Mouse (Mus musculus) hindbrain, embryonic 16.5 days (tissue): Measurements from ENCODE around the gene Rpl19. TPM values are rescaled to one million over a fixed set of nuclear protein-coding genes. Genes with fewer than 3 reads are reported as not detected.

ENCODE experiments used
- ATAC-seq: fragments of 200-750 bp; cut with Nextera tagmentation; 2 replicates; pipeline ENCODE4 v1.8.0; 2017; ENCODE audit warnings: moderate TSS enrichment, moderate library complexity
- H3K27ac ChIP-seq: fragments of 300-500 bp; sonication (generic); 2 replicates; pipeline ENCODE4 v1.5.1; 2014; ENCODE audit warnings: low read depth, mild to moderate bottlenecking, control low read depth, low read length, moderate library complexity
- H3K27me3 ChIP-seq: fragments of 300-500 bp; sonication (generic); replicated peaks from 2 replicates; pipeline ENCODE4 v1.6.1; 2014; ENCODE audit warnings: low read length; ENCODE audit not compliant: control insufficient read depth, insufficient read depth
- H3K36me3 ChIP-seq: fragments of 300-500 bp; sonication (generic); 2 replicates; pipeline ENCODE4 v1.6.1; 2014; ENCODE audit warnings: mild to moderate bottlenecking, low read length, moderate library complexity, mixed read lengths; ENCODE audit not compliant: control insufficient read depth, insufficient read depth
- H3K4me1 ChIP-seq: fragments of 300-500 bp; sonication (generic); 2 replicates; pipeline ENCODE4 v1.6.1; 2014; ENCODE audit warnings: low read depth, low read length; ENCODE audit not compliant: control insufficient read depth, insufficient read depth
- H3K4me2 ChIP-seq: fragments of 300-500 bp; sonication (generic); 2 replicates; pipeline ENCODE4 v1.6.1; 2014; ENCODE audit warnings: mild to moderate bottlenecking, low read length, control low read depth, moderate library complexity
- H3K4me3 ChIP-seq: fragments of 300-500 bp; sonication (generic); 2 replicates; pipeline ENCODE4 v1.5.1; 2014; ENCODE audit warnings: mild to moderate bottlenecking, low read length, control low read depth, moderate library complexity
- H3K9ac ChIP-seq: fragments of 300-500 bp; sonication (generic); 2 replicates; pipeline ENCODE4 v1.6.1; 2014; ENCODE audit warnings: low read depth, mild to moderate bottlenecking, control low read depth, low read length, moderate library complexity
- H3K9me3 ChIP-seq: fragments of 300-500 bp; sonication (generic); 2 replicates; pipeline ENCODE4 v1.6.1; 2014; ENCODE audit warnings: mild to moderate bottlenecking, low read length, moderate library complexity; ENCODE audit not compliant: control insufficient read depth
- WGBS: fragments of 180-500 bp; shearing (Covaris S2); extraction: QIAGEN DNeasy Blood & Tissue Kit; methylation state at CpG from one replicate; pipeline ENCODE4 v1.1.7; 2014; 5-methylcytosine and 5-hydroxymethylcytosine counted together
- polyA plus RNA-seq: library from polyadenylated mRNA; unstranded; fragments of >200 nt; fragmentation: Nextera tagmentation; extraction: Ambion mirVana; gene quantifications from 2 replicates; pipeline ENCODE4 v1.2.1, GENCODE M21; 2015

The Rpl19 gene
- polyA plus RNA-seq, 1 experiment from 2014 or later = 578 TPM

GRCm38 (mm10) chr11:98018858-98019641 is 7.5 kb upstream of the Rpl19 start:
- Histone ChIP-seq H3K9me3 (no peaks in the 10 kb centered on the region), H3K4me3 (no peak overlapping the region), H3K4me2 (peak overlapping the region; percentile 7; the same call in 1 of the 2 replicates), H3K9ac (peak overlapping the region; percentile 55), H3K27ac (no peak overlapping the region), H3K27me3 (no peaks in the 10 kb centered on the region), H3K4me1 (peaks cover 37% of the 10 kb centered on the region), H3K36me3 (peaks cover 29% of the 10 kb centered on the region)
- WGBS = 27% methylated on average over 10 of the region's 10 CpGs
- ATAC-seq = no peak

GRCm38 (mm10) chr11:98019883-98020610 is 6.5 kb upstream of the Rpl19 start:
- no peaks in the 10 kb centered on the region for H3K9me3 ChIP-seq
- peak overlapping the region; percentile 55 for H3K9ac ChIP-seq
- H3K27me3 ChIP-seq = no peaks in the 10 kb centered on the region
- H3K4me1 ChIP-seq = peaks cover 37% of the 10 kb centered on the region
- H3K36me3 ChIP-seq = peaks cover 23% of the 10 kb centered on the region
- WGBS = 18% methylated on average over 8 of the region's 8 CpGs
- no peak for ATAC-seq
- peak overlapping the region; percentile 59 for H3K27ac ChIP-seq
- peak overlapping the region; percentile 90 for H3K4me2 ChIP-seq
- peak overlapping the region; percentile 21 for H3K4me3 ChIP-seq

- ATAC-seq = no peak
These were observed 5.8 kb upstream of the Rpl19 start for GRCm38 (mm10) chr11:98020710-98021109.

GRCm38 (mm10) chr11:98021118-98021517 is 5.4 kb upstream of the Rpl19 start:
- peak overlapping the region; percentile 90 for H3K4me2 ChIP-seq
- peaks cover 43% of the 10 kb centered on the region for H3K4me1 ChIP-seq
- H3K9me3 ChIP-seq = no peaks in the 10 kb centered on the region
- no peak for ATAC-seq
- no peaks in the 10 kb centered on the region for H3K27me3 ChIP-seq
- WGBS = 31% methylated on average over 2 of the region's 2 CpGs
- peak overlapping the region; percentile 95 for H3K27ac ChIP-seq
- H3K4me3 ChIP-seq = peak overlapping the region; percentile 95
- peaks cover 19% of the 10 kb centered on the region for H3K36me3 ChIP-seq
- peak overlapping the region; percentile 98 for H3K9ac ChIP-seq

More at GRCm38 (mm10) chr11:98020710-98021109, 5.8 kb upstream of the Rpl19 start:
- Histone ChIP-seq H3K27me3 (no peaks in the 10 kb centered on the region), H3K27ac (no peak overlapping the region), H3K9me3 (no peaks in the 10 kb centered on the region), H3K9ac (peak overlapping the region; percentile 98), H3K36me3 (peaks cover 22% of the 10 kb centered on the region), H3K4me3 (peak overlapping the region; percentile 95), H3K4me2 (peak overlapping the region; percentile 90), H3K4me1 (peaks cover 39% of the 10 kb centered on the region)
- 40% methylated on average over 1 of the region's 1 CpGs for WGBS

- no peaks in the 10 kb centered on the region for H3K9me3 ChIP-seq
- H3K4me3 ChIP-seq = peak overlapping the region; percentile 95
- peak overlapping the region; percentile 95 for H3K27ac ChIP-seq
- H3K4me1 ChIP-seq = peaks cover 43% of the 10 kb centered on the region
- peak; percentile 13 for ATAC-seq
- no peaks in the 10 kb centered on the region for H3K27me3 ChIP-seq
- H3K36me3 ChIP-seq = peaks cover 14% of the 10 kb centered on the region
- peak overlapping the region; percentile 98 for H3K9ac ChIP-seq
- peak overlapping the region; percentile 90 for H3K4me2 ChIP-seq
- 2% methylated on average over 28 of the region's 34 CpGs for WGBS
These were observed 4.8 kb upstream of the Rpl19 start for GRCm38 (mm10) chr11:98021565-98022252.

GRCm38 (mm10) chr11:98022253-98022554 is 4.3 kb upstream of the Rpl19 start:
- Histone ChIP-seq H3K9me3 (no peaks in the 10 kb centered on the region), H3K4me1 (peaks cover 43% of the 10 kb centered on the region), H3K27me3 (no peaks in the 10 kb centered on the region), H3K4me2 (peak overlapping the region; percentile 90), H3K27ac (peak overlapping the region; percentile 95), H3K4me3 (peak overlapping the region; percentile 95), H3K9ac (peak overlapping the region; percentile 98), H3K36me3 (peaks cover 9% of the 10 kb centered on the region; the same call in 1 of the 2 replicates)
- ATAC-seq = peak; percentile 31
- WGBS = 0% methylated on average over 23 of the region's 23 CpGs

GRCm38 (mm10) chr11:98022555-98023371 is 3.7 kb upstream of the Rpl19 start, which contains the start of gene Cacnb1:
Gene Cacnb1, minus strand, starts transcription at chr11:98023034.
- peak; percentile 63 for ATAC-seq
- H3K36me3 ChIP-seq = 0 out of 2 replicates have a peak, but pooled peaks cover 4% of the 10 kb centered on the region
- WGBS = under 1% methylated on average over 50 of the region's 52 CpGs
- H3K4me3 ChIP-seq = peak within 1 kb of the TSS; percentile 95
- H3K27me3 ChIP-seq = no peaks in the 10 kb centered on the region
- peak within 1 kb of the TSS; percentile 98 for H3K9ac ChIP-seq
- H3K9me3 ChIP-seq = no peaks in the 10 kb centered on the region
- H3K27ac ChIP-seq = peak within 1 kb of the TSS; percentile 95
- H3K4me1 ChIP-seq = peaks cover 46% of the 10 kb centered on the region
- peak within 1 kb of the TSS; percentile 90 for H3K4me2 ChIP-seq

GRCm38 (mm10) chr11:98024516-98024915 is 2.0 kb upstream of the Rpl19 start:
- WGBS = 89% methylated on average over 3 of the region's 3 CpGs
- no peaks in the 10 kb centered on the region for H3K9me3 ChIP-seq
- H3K27me3 ChIP-seq = no peaks in the 10 kb centered on the region
- ATAC-seq = no peak
- H3K36me3 ChIP-seq = peaks cover 12% of the 10 kb centered on the region; the same call in 1 of the 2 replicates
- peaks cover 44% of the 10 kb centered on the region for H3K4me1 ChIP-seq
- no peak overlapping the region for H3K27ac ChIP-seq
- H3K4me2 ChIP-seq = no peak overlapping the region
- H3K9ac ChIP-seq = no peak overlapping the region
- no peak overlapping the region for H3K4me3 ChIP-seq
